Mouse (Mus musculus): ENCODE data around the gene Frmd4a. TPM values are rescaled to one million over a fixed set of nuclear protein-coding genes. Genes with fewer than 3 reads are reported as not detected.

Gene Frmd4a
- total and polyA plus RNA-seq, 2 experiments from 2014 or later = 40.7 to 55.8 TPM

- Histone ChIP-seq H3K9ac (replicated peaks; ENCODE audit: low read length) (no peak overlapping the region), H3K27me3 (ENCODE audit: insufficient read depth, low read length) (no peaks in the 10 kb centered on the region), H3K36me3 (ENCODE audit: insufficient read depth, low read length) (no peaks in the 10 kb centered on the region), H3K27ac (0 out of 2 replicates have a peak overlapping the region, but pooled peaks have one; percentile 12), H3K4me1 (ENCODE audit: insufficient read depth, low read length) (peaks cover 5% of the 10 kb centered on the region; the same call in 1 of the 2 replicates), H3K4me3 (ENCODE audit: low read length) (no peak overlapping the region), H3K9me3 (ENCODE audit: low read length) (no peaks in the 10 kb centered on the region), H3K4me2 (ENCODE audit: low read depth, low read length) (no peak overlapping the region)
- peak; percentile 48; the same call in 1 of the 2 replicates for ATAC-seq
- 62% methylated on average over 10 of the region's 10 CpGs for WGBS
- TF ChIP-seq CTCF (IDR thresholded peaks at IDR 0.05; ENCODE audit: low read depth) = no peak
- DNase-seq (ENCODE audit: low spot score) = peak; percentile 56
Measured at GRCm38 (mm10) chr2:4445629-4446400, 428.3 kb downstream of the Frmd4a start.

GRCm38 (mm10) chr2:4449860-4450480 lies 432.5 kb downstream of the Frmd4a start:
- Histone ChIP-seq H3K27me3 (ENCODE audit: insufficient read depth, low read length) (no peaks in the 10 kb centered on the region), H3K4me1 (ENCODE audit: insufficient read depth, low read length) (peaks cover 13% of the 10 kb centered on the region; the same call in 1 of the 2 replicates), H3K9me3 (ENCODE audit: low read length) (no peaks in the 10 kb centered on the region), H3K27ac (no peak overlapping the region), H3K9ac (replicated peaks; ENCODE audit: low read length) (no peak overlapping the region), H3K4me2 (ENCODE audit: low read depth, low read length) (no peak overlapping the region), H3K4me3 (ENCODE audit: low read length) (no peak overlapping the region), H3K36me3 (ENCODE audit: insufficient read depth, low read length) (no peaks in the 10 kb centered on the region)
- ATAC-seq (no peak), DNase-seq (ENCODE audit: low spot score) (peak; percentile 33)
- no peak for TF ChIP-seq CTCF (IDR thresholded peaks at IDR 0.05; ENCODE audit: low read depth)
- WGBS = 64% methylated on average over 12 of the region's 12 CpGs

- Histone ChIP-seq H3K27ac (peak overlapping the region; percentile 60), H3K4me2 (ENCODE audit: low read depth, low read length) (no peak overlapping the region), H3K27me3 (ENCODE audit: insufficient read depth, low read length) (no peaks in the 10 kb centered on the region), H3K4me1 (ENCODE audit: insufficient read depth, low read length) (peaks cover 13% of the 10 kb centered on the region; the same call in 1 of the 2 replicates), H3K4me3 (ENCODE audit: low read length) (no peak overlapping the region), H3K36me3 (ENCODE audit: insufficient read depth, low read length) (no peaks in the 10 kb centered on the region), H3K9ac (replicated peaks; ENCODE audit: low read length) (no peak overlapping the region), H3K9me3 (ENCODE audit: low read length) (no peaks in the 10 kb centered on the region)
- 21% methylated on average over 12 of the region's 12 CpGs for WGBS
- DNase-seq (ENCODE audit: low spot score) (peak; percentile 28), ATAC-seq (0 out of 2 replicates have a peak, but pooled peaks have one; percentile 19)
- TF ChIP-seq CTCF (IDR thresholded peaks at IDR 0.05; ENCODE audit: low read depth) = no peak
Measured at GRCm38 (mm10) chr2:4452590-4453400, 435.3 kb downstream of the Frmd4a start.

GRCm38 (mm10) chr2:4455097-4456025 lies 437.8 kb downstream of the Frmd4a start:
- Histone ChIP-seq H3K9ac (replicated peaks; ENCODE audit: low read length) (no peak overlapping the region), H3K4me3 (ENCODE audit: low read length) (no peak overlapping the region), H3K4me2 (ENCODE audit: low read depth, low read length) (no peak overlapping the region), H3K4me1 (ENCODE audit: insufficient read depth, low read length) (peaks cover 9% of the 10 kb centered on the region; the same call in 1 of the 2 replicates), H3K27me3 (ENCODE audit: insufficient read depth, low read length) (no peaks in the 10 kb centered on the region), H3K9me3 (ENCODE audit: low read length) (no peaks in the 10 kb centered on the region), H3K36me3 (ENCODE audit: insufficient read depth, low read length) (no peaks in the 10 kb centered on the region), H3K27ac (no peak overlapping the region)
- DNase-seq (ENCODE audit: low spot score) = no peak
- 52% methylated on average over 11 of the region's 11 CpGs for WGBS
- no peak for ATAC-seq
- TF ChIP-seq CTCF (IDR thresholded peaks at IDR 0.05; ENCODE audit: low read depth) = no peak

- Histone ChIP-seq H3K4me1 (ENCODE audit: insufficient read depth, low read length) (0 out of 2 replicates have a peak, but pooled peaks cover 19% of the 10 kb centered on the region), H3K9ac (replicated peaks; ENCODE audit: low read length) (no peak overlapping the region), H3K27ac (no peak overlapping the region), H3K36me3 (ENCODE audit: insufficient read depth, low read length) (no peaks in the 10 kb centered on the region), H3K27me3 (ENCODE audit: insufficient read depth, low read length) (no peaks in the 10 kb centered on the region), H3K4me2 (ENCODE audit: low read depth, low read length) (no peak overlapping the region), H3K4me3 (ENCODE audit: low read length) (no peak overlapping the region), H3K9me3 (ENCODE audit: low read length) (no peaks in the 10 kb centered on the region)
- no peak for TF ChIP-seq CTCF (IDR thresholded peaks at IDR 0.05; ENCODE audit: low read depth)
- no peak for DNase-seq (ENCODE audit: low spot score)
- 0 out of 2 replicates have a peak, but pooled peaks have one; percentile 46 for ATAC-seq
- WGBS = 53% methylated on average over 5 of the region's 5 CpGs
Measured at GRCm38 (mm10) chr2:4460897-4461296, 443.4 kb downstream of the Frmd4a start.

Data from hindbrain, postnatal 0 days (tissue).